Mouse (Mus musculus) limb, embryonic 12.5 days (tissue): ENCODE results near the gene Junb. TPM values are rescaled to one million over a fixed set of nuclear protein-coding genes. Genes with fewer than 3 reads are reported as not detected.

Source experiments
- ATAC-seq: fragments of 200-750 bp; cut with Nextera tagmentation; 2 replicates; pipeline ENCODE4 v1.8.0; 2017; ENCODE audit warnings: low read depth, moderate TSS enrichment; ENCODE audit not compliant: insufficient number of reproducible peaks, insufficient read depth, low FRiP score, low TSS enrichment
- H3K27ac ChIP-seq: fragments of 300-500 bp; sonication (generic); 2 replicates; pipeline ENCODE4 v1.5.1; 2016; ENCODE audit warnings: mild to moderate bottlenecking, moderate library complexity
- H3K27me3 ChIP-seq: fragments of 300-500 bp; sonication (generic); 2 replicates; pipeline ENCODE4 v1.6.1; 2016; ENCODE audit warnings: mild to moderate bottlenecking, moderate library complexity
- H3K36me3 ChIP-seq: fragments of 300-500 bp; sonication (generic); 2 replicates; pipeline ENCODE4 v1.6.1; 2016; ENCODE audit warnings: mild to moderate bottlenecking, moderate library complexity
- H3K4me1 ChIP-seq: fragments of 300-500 bp; sonication (generic); replicated peaks from 2 replicates; pipeline ENCODE4 v1.6.1; 2016
- H3K4me2 ChIP-seq: fragments of 300-500 bp; sonication (generic); 2 replicates; pipeline ENCODE4 v1.6.1; 2016; ENCODE audit warnings: mild to moderate bottlenecking, moderate library complexity
- H3K4me3 ChIP-seq: fragments of 300-500 bp; sonication (generic); replicated peaks from 2 replicates; pipeline ENCODE4 v1.5.1; 2016; ENCODE audit warnings: mild to moderate bottlenecking
- H3K9ac ChIP-seq: fragments of 300-500 bp; sonication (generic); replicated peaks from 2 replicates; pipeline ENCODE4 v1.6.1; 2016; ENCODE audit warnings: mild to moderate bottlenecking, moderate library complexity
- H3K9me3 ChIP-seq: fragments of 300-500 bp; sonication (generic); 2 replicates; pipeline ENCODE4 v1.6.1; 2016; ENCODE audit warnings: mild to moderate bottlenecking, moderate library complexity
- WGBS: fragments of 180-500 bp; shearing (Covaris S2); methylation state at CpG from one replicate; pipeline ENCODE4 v1.1.7; 2016; 5-methylcytosine and 5-hydroxymethylcytosine counted together
- polyA plus RNA-seq: library from polyadenylated mRNA; unstranded; fragments of >200 nt; fragmentation: Nextera tagmentation; extraction: Ambion mirVana; gene quantifications from 2 replicates; pipeline ENCODE4 v1.2.1, GENCODE M21; 2016

Gene Junb
- polyA plus RNA-seq, 1 experiment from 2014 or later, result 10.5 TPM

DNA sequence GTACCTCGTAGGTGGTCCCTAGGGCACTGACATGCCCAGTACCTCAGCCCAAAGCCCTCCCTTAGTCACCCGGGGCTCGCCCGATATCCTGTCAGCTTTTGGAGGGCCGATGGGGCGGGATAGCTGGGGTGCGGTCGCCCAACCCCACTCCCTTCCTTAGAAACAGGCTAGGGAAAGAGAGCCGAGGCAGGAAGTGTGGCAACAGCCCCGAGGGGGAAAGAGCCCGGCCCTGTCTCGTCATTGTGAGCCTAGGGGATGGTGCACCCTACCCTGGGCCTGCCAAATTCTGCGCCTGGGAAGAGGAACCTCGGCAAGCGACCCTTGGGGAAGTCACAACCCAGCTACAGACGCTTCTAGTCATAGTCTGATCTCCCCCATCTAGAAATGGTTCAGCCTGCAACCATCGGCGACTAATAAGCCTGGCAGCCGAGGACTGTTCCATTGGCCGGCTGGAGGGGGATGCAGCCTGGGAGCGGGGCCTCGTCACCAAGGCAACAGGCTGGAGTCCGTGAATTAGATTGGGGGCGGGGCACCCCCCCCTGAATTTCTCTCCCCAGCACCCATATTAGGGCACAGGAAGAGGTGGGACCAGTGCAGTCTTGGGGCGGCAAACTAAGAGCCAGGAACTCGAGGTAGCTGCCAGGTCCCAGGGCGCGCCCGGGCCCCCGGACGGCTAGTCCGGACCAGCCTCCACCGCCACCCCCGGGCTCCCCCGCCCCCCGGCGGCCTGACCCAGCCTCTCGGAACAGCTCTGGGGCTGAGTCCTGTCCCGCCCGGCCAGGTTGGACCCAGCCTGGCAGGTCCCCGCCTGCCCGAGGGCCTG lies 1.3 kb upstream of the Junb start:
- H3K4me2 ChIP-seq, result peak overlapping the region; percentile 99
- H3K4me1 ChIP-seq, result peaks cover 74% of the 10 kb centered on the region
- WGBS, result 2% methylated on average over 42 of the region's 42 CpGs
- peaks cover 30% of the 10 kb centered on the region for H3K27me3 ChIP-seq
- peak overlapping the region; percentile 73 for H3K27ac ChIP-seq
- H3K36me3 ChIP-seq, result peaks cover 7% of the 10 kb centered on the region; the same call in 1 of the 2 replicates
- H3K9me3 ChIP-seq, result no peaks in the 10 kb centered on the region
- ATAC-seq, result peak; percentile 11
- H3K4me3 ChIP-seq, result peak overlapping the region; percentile 38
- peak overlapping the region; percentile 57 for H3K9ac ChIP-seq

DNA sequence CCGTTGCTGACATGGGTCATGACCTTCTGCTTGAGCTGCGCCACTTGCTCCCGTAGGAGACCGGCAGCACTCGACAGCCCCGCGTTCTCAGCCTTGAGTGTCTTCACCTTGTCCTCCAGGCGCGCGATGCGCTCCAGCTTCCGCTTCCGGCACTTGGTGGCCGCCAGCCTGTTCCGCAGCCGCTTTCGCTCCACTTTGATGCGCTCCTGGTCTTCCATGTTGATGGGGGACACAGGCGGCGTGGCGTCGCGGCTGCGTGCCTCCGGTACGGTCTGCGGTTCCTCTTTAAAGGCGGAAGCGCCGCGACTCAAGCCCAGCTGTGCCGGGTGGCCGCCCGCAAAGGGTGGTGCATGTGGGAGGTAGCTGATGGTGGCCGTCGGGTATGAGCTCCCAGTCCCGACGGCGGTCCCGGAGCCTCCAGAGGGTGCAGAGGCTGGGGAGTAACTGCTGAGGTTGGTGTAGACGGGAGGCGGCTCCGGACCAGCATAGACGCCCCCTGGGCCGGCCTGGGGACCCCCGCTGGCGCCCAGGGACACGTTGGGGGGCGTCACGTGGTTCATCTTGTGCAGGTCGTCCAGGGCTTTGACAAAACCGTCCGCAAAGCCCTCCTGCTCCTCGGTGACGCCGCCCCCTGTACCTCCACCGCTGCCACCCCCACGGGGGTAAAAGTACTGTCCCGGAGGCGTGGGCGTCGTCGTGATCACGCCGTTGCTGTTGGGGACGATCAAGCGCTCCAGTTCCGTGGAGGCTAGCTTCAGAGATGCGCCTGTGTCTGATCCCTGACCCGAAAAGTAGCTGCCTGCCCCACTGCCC lies 877 bp downstream of the Junb start:
- Histone ChIP-seq H3K36me3 (peaks cover 25% of the 10 kb centered on the region), H3K4me2 (peak overlapping the region; percentile 99), H3K9ac (peak overlapping the region; percentile 65), H3K27ac (peak overlapping the region; percentile 67; the same call in 1 of the 2 replicates), H3K4me3 (peak overlapping the region; percentile 56), H3K27me3 (peaks cover 30% of the 10 kb centered on the region), H3K9me3 (no peaks in the 10 kb centered on the region), H3K4me1 (peaks cover 66% of the 10 kb centered on the region)
- ATAC-seq, result no peak
- WGBS, result 1% methylated on average over 70 of the region's 70 CpGs

DNA sequence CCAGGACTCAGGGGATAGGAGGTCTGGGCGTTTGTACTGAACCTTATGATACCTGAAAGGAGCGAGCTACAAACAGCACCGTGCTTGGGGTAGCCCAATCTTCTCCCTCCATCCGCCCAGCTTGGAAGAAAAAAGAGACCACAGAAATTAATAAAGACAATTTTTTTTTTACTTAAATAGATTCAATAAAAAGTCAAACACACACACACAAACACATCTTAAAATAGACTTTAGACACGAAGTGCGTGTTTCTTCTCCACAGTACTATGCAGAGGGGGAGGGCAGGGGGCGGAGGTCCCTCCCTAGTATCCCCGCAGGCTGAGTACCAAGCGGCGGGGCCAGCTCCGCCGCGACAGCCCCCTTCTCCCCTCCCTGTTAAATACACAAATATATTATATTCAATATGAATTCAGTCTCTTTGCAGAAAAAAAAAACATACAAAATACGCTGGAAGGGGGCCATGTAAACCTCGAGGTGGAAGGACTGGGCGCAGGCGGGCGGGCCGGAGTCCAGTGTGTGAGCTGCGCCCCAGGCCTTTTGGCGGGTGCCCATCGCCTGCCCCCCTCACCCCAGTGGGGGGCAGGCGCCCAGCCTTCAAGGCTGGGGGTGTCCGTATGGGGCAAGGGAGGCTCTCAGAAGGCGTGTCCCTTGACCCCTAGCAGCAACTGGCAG lies 1.6 kb downstream of the Junb start:
- H3K4me2 ChIP-seq, result peak overlapping the region; percentile 99
- H3K27me3 ChIP-seq, result peaks cover 30% of the 10 kb centered on the region
- peaks cover 64% of the 10 kb centered on the region for H3K4me1 ChIP-seq
- no peak for ATAC-seq
- peaks cover 33% of the 10 kb centered on the region for H3K36me3 ChIP-seq
- 2% methylated on average over 25 of the region's 25 CpGs for WGBS
- peak overlapping the region; percentile 56 for H3K4me3 ChIP-seq
- H3K9me3 ChIP-seq, result no peaks in the 10 kb centered on the region
- H3K27ac ChIP-seq, result no peak overlapping the region
- peak overlapping the region; percentile 65 for H3K9ac ChIP-seq

DNA sequence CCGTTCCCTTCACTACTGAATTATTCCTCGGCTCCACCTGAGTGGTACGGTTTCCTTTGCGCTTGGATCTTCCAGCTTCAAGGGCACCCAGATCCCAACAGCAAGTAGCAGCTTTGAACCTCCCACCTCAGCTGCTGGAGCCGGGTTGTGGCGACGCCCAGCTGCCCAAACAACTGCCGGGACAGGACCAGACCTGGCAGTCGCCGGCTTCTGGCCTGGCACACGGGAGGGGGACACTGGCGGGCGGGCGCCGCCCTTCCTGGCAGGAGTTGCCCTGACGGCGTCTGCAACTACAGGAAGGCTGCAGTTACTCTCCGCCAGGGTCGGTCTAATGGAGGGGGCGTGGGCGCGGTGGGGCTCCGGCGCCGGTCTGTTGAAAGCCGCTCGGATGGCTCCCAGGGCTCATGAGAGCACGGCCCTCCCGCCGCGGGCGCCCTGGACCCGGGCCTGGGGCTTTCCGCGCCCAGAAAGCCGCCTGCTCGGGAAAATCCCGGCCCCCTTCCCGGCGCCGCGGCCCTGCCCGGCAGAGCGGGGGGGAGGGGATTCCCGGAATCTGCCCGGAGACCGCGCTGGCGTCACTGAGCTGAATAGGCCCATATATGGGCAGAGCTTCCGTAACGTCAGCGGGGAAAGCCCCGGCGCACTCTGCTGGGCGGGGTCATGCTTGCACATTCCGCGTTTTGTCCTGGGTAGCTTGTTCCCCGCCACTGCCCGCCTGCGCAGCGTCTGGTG lies 2.3 kb downstream of the Junb start:
- WGBS, result under 1% methylated on average over 61 of the region's 61 CpGs
- Histone ChIP-seq H3K4me2 (peak overlapping the region; percentile 99), H3K27ac (peak overlapping the region; percentile 77), H3K9ac (peak overlapping the region; percentile 62), H3K9me3 (no peaks in the 10 kb centered on the region), H3K4me1 (peaks cover 59% of the 10 kb centered on the region), H3K4me3 (peak overlapping the region; percentile 56), H3K27me3 (peaks cover 30% of the 10 kb centered on the region), H3K36me3 (peaks cover 40% of the 10 kb centered on the region)
- ATAC-seq, result peak; percentile 73

DNA sequence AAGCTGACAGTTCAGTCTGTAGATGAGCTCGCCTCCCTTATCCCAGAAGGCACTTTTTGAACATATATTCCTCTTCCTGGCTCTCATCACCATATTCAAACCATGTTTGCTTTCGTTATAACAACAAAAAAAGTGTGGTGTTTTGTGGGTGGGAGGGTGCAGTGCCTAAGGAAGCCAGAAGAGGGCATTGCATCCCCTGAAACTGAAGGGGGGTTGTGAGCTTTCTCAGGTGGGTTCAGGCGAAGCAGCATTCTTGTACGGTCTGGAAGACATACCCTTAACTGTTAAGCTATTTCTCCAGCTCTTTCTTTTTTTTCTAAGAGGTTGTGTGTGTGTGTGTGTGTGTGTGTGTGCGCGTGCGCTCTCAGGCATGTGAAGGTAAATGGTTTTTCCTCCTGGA lies 3.1 kb downstream of the Junb start:
- WGBS, result 31% methylated on average over 7 of the region's 7 CpGs
- peak overlapping the region; percentile 56 for H3K4me3 ChIP-seq
- no peak for ATAC-seq

DNA sequence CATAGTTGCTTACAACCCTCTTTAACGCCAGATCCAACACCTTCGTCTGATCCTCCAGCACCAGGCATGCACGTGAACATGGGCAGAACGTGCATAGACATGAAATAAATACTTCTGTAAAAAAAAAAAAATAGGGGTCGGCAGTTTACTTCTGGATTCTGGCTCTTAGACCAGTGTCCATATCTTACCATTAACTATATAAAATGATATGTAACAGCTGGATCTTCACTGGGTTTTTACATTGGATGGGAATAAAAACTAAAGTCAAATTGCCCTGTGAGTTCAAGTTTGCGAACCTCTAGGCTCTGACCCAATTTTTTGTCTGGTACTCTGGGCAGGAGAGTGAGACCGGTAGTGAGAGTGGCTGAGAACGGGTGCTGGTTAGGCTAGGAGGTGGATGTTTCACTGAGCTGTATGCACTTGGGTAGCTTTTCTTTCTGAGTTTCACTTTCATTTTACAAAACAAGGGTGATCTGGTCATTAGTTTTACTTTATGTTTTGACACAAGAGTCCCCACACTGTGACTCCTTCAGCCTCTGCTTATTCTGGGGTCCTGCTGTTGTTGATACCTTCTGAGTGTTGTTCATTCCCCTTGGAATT lies 3.9 kb downstream of the Junb start:
- H3K4me3 ChIP-seq, result no peak overlapping the region
- WGBS, result 80% methylated on average over 8 of the region's 8 CpGs
- H3K27ac ChIP-seq, result no peak overlapping the region
- peaks cover 46% of the 10 kb centered on the region for H3K36me3 ChIP-seq
- H3K9ac ChIP-seq, result no peak overlapping the region
- peaks cover 53% of the 10 kb centered on the region for H3K4me1 ChIP-seq
- H3K9me3 ChIP-seq, result no peaks in the 10 kb centered on the region
- H3K4me2 ChIP-seq, result no peak overlapping the region
- ATAC-seq, result no peak
- H3K27me3 ChIP-seq, result peaks cover 30% of the 10 kb centered on the region

More for the DNA sequence above, 3.1 kb downstream of the Junb start:
- H3K27ac ChIP-seq, result no peak overlapping the region
- peaks cover 46% of the 10 kb centered on the region for H3K36me3 ChIP-seq
- H3K4me2 ChIP-seq, result peak overlapping the region; percentile 99
- peaks cover 30% of the 10 kb centered on the region for H3K27me3 ChIP-seq
- H3K9ac ChIP-seq, result no peak overlapping the region
- no peaks in the 10 kb centered on the region for H3K9me3 ChIP-seq
- peaks cover 59% of the 10 kb centered on the region for H3K4me1 ChIP-seq

DNA sequence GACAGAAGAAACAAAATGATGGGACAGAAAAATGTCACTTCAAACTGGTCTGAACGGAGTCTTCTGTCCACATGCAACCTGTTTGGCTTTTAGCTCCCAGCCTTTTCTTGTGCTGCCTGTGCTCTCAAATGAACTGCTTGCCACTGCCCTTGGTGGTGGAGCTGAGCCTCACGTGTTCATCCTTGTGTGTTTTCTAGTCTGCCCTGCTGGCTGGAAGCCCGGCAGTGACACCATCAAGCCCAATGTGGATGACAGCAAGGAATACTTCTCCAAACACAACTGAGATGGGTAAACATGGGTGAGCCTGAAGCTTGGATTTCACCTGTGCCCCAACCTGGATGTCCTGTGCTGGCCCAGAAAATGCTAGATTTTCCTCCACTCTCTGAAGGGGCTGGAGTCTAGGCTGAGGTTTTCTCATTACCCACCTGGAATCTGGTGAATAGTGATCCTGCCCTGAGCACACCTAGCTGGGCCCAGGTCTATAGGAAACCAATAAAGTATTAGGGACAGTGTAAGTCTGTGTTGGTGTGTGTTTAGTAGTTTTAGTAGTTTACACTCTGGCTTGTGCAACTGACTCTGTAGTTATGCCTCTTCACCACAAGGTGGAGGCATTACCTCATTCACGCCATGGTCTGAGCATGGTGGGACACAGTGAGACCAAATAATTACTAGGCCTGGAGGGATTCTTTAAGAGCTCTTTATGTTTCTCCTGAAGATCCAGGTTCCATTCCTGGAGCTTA lies 4.5 kb downstream of the Junb start:
- Histone ChIP-seq H3K9me3 (no peaks in the 10 kb centered on the region), H3K27me3 (peaks cover 23% of the 10 kb centered on the region), H3K36me3 (peaks cover 46% of the 10 kb centered on the region), H3K9ac (no peak overlapping the region), H3K4me2 (no peak overlapping the region), H3K4me3 (no peak overlapping the region), H3K27ac (0 out of 2 replicates have a peak overlapping the region, but pooled peaks have one; percentile 23), H3K4me1 (peaks cover 46% of the 10 kb centered on the region)
- ATAC-seq, result no peak
- WGBS, result 65% methylated on average over 4 of the region's 4 CpGs

DNA sequence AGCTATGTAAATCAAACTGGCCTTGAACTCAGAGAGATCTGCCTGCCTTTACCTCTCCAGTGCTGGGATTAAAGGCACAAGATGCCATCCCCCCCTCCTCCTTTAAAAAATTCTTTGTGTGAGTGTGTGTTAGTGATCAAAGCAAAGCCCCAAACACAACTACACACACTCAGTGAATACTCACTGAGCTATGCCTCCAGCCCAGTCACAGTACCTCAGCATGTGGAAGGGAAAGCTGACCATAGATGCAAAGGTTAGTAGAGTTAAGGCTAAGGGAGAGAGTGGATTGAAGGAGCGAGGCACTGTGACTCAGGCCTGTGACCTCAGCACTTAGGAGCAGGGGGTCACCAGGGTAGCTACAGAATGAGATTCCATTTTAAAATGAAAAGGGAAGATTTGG lies 5.4 kb downstream of the Junb start:
- Histone ChIP-seq H3K27me3 (peaks cover 16% of the 10 kb centered on the region), H3K27ac (no peak overlapping the region), H3K4me1 (peaks cover 43% of the 10 kb centered on the region), H3K9me3 (no peaks in the 10 kb centered on the region), H3K36me3 (peaks cover 46% of the 10 kb centered on the region), H3K4me3 (no peak overlapping the region), H3K9ac (no peak overlapping the region), H3K4me2 (no peak overlapping the region)
- WGBS, result 95% methylated on average over 1 of the region's 1 CpGs
- ATAC-seq, result no peak

DNA sequence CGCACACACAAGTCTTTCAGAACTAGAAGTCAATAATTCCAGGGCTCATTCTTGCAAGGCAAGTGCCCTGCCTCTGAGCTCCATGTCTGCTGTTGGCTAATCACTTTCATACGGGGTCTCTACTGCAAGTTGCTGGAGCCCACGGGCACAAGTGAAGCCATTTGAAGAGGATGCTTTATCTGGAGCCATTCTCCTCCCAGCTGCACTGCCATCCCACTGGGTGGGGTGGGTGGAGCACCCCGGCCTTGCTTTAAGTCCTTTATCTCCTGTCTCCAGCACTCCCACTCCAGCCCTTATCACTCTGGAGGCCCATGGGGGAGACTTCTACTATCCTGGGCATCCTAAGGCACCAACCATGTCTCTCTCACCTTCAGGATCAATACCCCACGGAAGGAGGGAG lies 7.6 kb downstream of the Junb start:
- WGBS, result 68% methylated on average over 5 of the region's 5 CpGs
- H3K9me3 ChIP-seq, result no peaks in the 10 kb centered on the region
- no peak for ATAC-seq

More for the DNA sequence above, 7.6 kb downstream of the Junb start:
- Histone ChIP-seq H3K4me3 (peak overlapping the region; percentile 80), H3K9ac (peak overlapping the region; percentile 92), H3K4me1 (peaks cover 31% of the 10 kb centered on the region), H3K36me3 (peaks cover 46% of the 10 kb centered on the region), H3K4me2 (peak overlapping the region; percentile 90), H3K27me3 (no peaks in the 10 kb centered on the region), H3K27ac (0 out of 2 replicates have a peak overlapping the region, but pooled peaks have one; percentile 35)
